Mouse (Mus musculus) left cerebral cortex, adult 2 months (tissue): ENCODE data around the gene Zc3hav1l. TPM values are rescaled to one million over a fixed set of nuclear protein-coding genes. Genes with fewer than 3 reads are reported as not detected.

Source experiments
- DNase-seq, 2 experiments: peaks; one replicate each; pipeline ENCODE4 v3.0.0; 2021 to 2022; ENCODE audit warnings: low spot score in 2 of 2, mixed read lengths in 1 of 2; ENCODE audit errors: extremely low spot score in 1 of 2
- H3K27ac ChIP-seq: fragments of 200-600 bp; 2 replicates; pipeline ENCODE4 v1.8.1; 2022
- H3K4me3 ChIP-seq: fragments of 200-600 bp; 2 replicates; pipeline ENCODE4 v1.8.1; 2022
- CTCF ChIP-seq: fragments of 200-600 bp; IDR thresholded peaks from 2 replicates; pipeline ENCODE4 v1.8.1; 2022; ENCODE audit warnings: antibody characterized with exemption, mild to moderate bottlenecking, moderate library complexity
- intact Hi-C: fragments of 180-260 bp; cut with DNase I; formaldehyde crosslinking; loops from one replicate; pipeline ENCODE4 v1.15.1; 2025
- total RNA-seq, 2 experiments: library from RNA; stranded (reverse); gene quantifications; 2 replicates each; pipeline ENCODE4 v1.2.3; 2021

The Zc3hav1l gene
- total RNA-seq, 2 experiments from 2014 or later, result 3.2 to 3.4 TPM

DNA sequence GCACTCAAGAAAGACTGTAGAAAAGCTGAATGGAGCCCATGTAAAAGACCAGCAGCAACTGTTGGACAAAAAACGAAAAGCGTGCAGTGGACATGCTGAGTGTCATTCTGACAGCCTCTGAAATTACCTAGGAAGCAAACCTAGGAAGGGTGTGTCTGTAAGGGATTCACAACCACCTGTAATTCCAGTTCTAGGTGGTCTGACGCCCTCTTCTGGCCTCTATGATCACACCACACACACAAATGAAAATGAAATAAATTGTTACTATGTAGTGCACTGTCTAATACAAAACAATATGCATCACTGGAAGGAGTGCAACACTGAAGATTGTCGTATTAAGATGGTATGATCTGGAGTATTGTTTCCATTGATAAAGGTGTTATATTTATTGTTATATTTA lies 37.2 kb downstream of the Zc3hav1l start:
- TF ChIP-seq CTCF, result no peak
- no peak for DNase-seq
- intact Hi-C loops, result no loop called here

DNA sequence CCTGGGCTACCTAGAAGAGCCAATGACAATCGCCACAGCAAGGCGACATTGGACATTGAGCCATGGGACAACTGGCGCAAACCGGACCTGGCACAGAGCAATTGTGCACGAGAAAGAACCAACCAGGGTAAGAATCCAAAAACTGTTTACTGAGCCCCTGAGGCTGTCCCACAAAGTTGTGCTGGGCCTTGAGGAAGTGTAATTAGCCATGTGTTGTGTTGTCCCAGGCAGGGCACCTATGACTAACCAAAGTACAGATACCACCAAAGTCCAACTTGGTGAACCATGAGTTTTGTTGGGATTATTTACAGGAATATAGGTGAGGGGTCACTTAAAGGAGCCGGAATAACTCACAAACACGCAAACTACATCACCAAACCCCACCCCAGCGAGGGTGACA lies 41.6 kb downstream of the Zc3hav1l start:
- intact Hi-C loops, result no loop called here
- peak overlapping the region; percentile 16; the same call in 1 of the 2 replicates for H3K27ac ChIP-seq
- DNase-seq, result no peak
- no peak for TF ChIP-seq CTCF
- H3K4me3 ChIP-seq, result no peak overlapping the region

More for the DNA sequence above, 37.2 kb downstream of the Zc3hav1l start:
- no peak overlapping the region for H3K4me3 ChIP-seq
- H3K27ac ChIP-seq, result no peak overlapping the region

DNA sequence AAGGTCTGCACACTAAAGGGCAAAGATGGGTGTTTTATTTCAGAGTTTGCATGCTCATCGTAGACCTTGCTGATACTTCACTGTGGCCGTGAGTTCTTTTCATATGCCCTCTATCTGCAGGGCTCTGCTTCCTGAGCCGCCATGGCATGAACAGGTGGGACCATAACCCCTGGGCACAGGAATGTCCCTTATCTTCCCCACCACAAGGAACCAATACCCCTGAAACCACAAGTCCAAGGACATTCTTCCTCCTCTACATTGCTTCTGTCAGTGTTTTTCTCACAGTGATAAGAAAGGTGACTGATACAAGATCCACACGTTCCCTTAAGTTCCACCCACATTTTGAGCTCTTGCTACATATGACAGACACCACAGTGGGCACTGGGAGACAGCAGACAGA lies 42.3 kb downstream of the Zc3hav1l start:
- DNase-seq, result no peak
- Histone ChIP-seq H3K27ac (no peak overlapping the region), H3K4me3 (no peak overlapping the region)
- intact Hi-C loops, result no loop called here
- no peak for TF ChIP-seq CTCF

DNA sequence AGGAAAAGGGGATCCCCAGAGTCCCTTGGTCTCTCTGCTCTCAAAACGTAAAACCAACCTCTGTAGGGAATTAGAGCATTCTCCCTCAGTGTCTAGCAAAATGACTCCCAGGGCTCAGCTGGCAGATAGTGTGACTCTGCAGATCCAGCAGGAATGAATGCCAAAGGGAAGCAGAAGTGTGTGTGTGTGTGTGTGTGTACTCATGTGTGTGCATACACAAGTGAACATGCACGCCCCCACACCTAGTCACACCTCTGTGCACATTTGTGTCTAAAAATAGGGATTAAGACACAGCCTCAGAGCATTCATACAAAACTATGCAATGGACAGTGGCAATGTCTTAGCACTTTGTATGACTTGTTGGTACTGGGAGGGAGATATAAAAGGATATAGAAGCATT lies 43.3 kb downstream of the Zc3hav1l start:
- DNase-seq, result no peak
- H3K4me3 ChIP-seq, result no peak overlapping the region
- no peak overlapping the region for H3K27ac ChIP-seq
- intact Hi-C loops, result loop anchor here (2.0 kb wide), 1 partner anchor 43 kb away; the partner anchor contains the start of gene Zc3hav1l
- TF ChIP-seq CTCF, result no peak

DNA sequence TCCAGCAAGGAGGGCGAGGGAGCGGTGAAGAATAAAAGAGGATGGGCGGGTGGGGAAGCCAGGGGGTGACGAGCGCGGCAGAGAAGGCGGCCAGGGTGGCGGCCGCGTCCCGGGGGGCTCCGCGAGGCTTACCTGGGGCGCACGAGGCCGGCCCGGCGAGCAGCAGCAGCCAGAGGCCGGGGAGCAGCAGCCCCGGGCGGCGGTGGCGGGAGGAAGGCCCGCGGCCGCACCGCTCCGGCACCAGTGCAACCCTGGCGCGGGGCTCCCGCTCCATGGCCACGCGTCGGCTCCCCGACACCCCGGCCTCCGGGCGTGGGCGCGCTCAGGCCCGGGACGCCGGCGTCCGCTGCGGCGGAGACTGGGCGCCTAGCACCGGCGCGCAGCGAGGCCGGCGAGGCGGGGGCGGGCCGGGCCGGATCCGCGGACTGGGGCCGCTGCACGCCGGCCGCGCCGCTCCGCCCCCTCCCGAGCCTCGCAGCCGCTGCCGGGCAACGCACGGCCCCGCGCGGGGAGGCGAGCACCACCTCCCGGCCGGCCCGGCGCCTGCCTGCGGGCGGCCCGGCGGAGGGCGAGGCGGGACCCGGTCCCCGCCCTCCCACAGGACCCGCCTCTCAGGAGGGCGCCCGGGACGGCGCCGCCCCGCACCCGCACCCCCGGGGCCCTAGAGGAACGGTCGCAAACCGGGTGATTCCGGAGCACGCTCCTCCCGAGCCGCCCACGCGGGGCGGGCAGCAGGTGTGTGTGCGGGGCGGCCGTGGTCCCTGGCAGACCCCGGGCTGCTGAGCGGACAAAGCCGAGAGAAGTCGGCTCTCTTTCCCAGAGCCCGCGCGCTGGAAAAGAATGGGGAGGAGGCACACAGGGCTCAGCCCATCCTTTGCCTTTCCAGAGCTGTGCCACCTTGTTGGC lies 45.1 kb downstream of the Zc3hav1l start, which contains the start of gene D630045J12Rik:
Gene D630045J12Rik (minus strand): TSS at position 274 of the 906 bp plus-strand sequence.
- DNase-seq, result peak; percentile 74 to 77
- peak within 1 kb of the TSS; percentile 68 for H3K4me3 ChIP-seq
- TF ChIP-seq CTCF, result peak; percentile 8; the same call in 1 of the 2 replicates
- peak within 1 kb of the TSS; percentile 85 for H3K27ac ChIP-seq
- intact Hi-C loops, result loop anchor here (2.0 to 5.0 kb wide), 2 partner anchors 45 to 92 kb away; partner anchors contain the start of gene Zc3hav1l

DNA sequence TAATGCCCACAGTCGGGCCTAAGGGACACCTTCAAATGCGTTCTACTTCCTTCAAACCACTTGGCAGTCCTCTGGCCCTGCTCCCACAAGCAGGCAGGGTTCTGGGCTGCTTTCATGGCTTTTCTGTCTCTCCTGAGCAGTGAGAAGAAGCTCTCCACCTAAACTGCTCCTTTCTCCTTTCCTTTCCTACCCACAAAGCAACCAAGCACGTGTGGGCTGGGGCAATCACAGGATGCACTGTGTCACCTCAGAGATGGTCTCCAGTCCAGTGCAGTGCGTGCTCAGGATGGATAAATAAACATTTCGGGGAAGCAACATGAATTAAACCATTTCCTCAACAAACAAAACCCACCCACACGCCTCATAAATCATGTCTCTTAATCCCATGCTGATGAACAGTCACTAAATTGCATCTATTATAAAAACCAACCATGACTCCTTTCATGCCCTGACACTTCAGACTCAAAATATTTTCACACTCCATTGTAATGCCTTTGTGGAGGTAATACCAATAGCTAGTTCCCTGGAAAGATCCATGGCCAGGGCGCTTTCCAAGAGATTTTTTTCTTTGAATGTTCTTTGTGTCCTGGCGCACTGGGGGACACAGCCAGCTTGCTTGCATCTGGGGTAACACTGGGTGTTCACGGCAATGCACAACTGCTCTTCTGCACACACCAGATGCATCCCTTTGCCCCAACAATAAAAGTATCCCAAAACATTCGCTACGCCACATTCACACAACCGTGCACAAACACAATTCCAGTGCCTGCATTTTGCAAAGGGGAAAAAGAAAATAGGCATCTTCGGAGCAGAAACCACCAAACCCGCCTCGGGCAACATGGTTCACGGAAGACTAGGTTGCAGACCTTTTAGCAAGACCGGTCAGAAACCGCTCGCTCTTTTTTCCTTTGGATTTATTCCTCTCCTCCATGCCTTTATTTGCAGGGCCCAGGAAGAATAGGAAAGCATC lies 46.0 kb downstream of the Zc3hav1l start:
- intact Hi-C loops, result loop anchor here (5.0 kb wide), 1 partner anchor 91 kb away; no protein-coding TSS in a partner anchor
- no peak for DNase-seq

DNA sequence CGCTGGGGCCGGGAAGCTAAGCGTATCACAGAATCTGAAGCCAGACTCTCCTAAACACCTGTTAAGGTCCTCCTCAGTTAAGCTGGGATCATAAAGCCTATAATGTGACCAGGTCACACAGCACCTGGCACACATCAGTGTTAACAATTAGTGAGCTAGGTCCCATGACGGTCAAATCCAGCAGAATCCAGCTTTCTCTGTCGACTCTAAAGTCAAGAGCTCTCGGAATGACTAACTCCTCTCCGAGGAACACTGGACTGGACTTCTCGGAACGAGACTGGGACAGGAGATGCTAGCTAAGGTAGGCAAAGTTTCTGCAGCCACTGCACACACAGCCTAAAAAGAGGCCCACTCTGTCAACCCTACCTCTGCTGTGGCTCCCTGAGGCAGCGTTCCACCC lies 46.9 kb downstream of the Zc3hav1l start:
- no peak for DNase-seq
- H3K4me3 ChIP-seq, result peak overlapping the region; percentile 68
- intact Hi-C loops, result loop anchor here (5.0 kb wide), 1 partner anchor 90 kb away; no protein-coding TSS in a partner anchor
- TF ChIP-seq CTCF, result no peak
- no peak overlapping the region; the same call in 1 of the 2 replicates for H3K27ac ChIP-seq

More for the DNA sequence above, 46.0 kb downstream of the Zc3hav1l start:
- TF ChIP-seq CTCF, result no peak
- peak overlapping the region; percentile 79 for H3K27ac ChIP-seq
- peak overlapping the region; percentile 68 for H3K4me3 ChIP-seq

DNA sequence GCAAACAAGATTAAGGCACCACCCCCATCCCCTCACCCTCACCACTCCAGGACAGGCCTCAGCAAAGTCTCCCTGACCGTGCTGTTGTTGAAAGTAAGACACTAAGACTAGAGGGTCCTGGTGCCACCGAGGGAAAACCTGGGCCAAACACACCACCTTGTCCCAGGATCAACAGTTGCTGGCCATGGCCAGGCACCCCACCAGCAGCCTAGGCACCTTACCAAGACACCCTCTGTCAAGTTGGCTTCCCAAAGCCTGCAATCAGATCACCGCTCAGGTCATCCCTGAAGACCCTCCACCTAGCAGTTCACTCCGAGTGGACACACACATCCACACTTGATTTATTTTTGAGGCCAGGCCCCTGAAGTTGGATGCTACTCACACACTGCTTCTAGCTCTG lies 47.6 kb downstream of the Zc3hav1l start:
- intact Hi-C loops, result loop anchor here (5.0 kb wide), 1 partner anchor 89 kb away; no protein-coding TSS in a partner anchor
- peak overlapping the region; percentile 68; the same call in 1 of the 2 replicates for H3K4me3 ChIP-seq
- no peak for DNase-seq
- TF ChIP-seq CTCF, result no peak
- no peak overlapping the region for H3K27ac ChIP-seq

DNA sequence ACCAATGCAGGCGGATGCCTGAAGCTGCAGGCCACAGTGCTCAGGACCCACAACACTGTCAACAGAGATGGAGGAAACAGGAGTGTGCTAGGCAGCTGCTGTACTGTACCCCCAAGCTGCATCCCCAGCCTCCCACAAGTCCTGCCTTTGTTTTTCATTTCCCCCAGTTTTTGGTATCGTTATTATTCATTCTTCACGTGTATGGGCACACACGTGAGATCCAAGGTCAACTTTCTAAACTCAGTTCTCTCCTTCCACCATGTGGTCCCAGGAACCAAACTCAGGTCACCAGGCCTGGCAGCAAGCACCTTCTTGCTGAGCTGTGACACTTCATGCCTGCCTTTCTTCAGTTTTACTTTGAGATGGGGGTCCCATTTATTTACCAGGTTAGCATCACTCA lies 51.7 kb downstream of the Zc3hav1l start:
- Histone ChIP-seq H3K4me3 (no peak overlapping the region), H3K27ac (no peak overlapping the region)
- no peak for DNase-seq
- intact Hi-C loops, result no loop called here
- TF ChIP-seq CTCF, result no peak

DNA sequence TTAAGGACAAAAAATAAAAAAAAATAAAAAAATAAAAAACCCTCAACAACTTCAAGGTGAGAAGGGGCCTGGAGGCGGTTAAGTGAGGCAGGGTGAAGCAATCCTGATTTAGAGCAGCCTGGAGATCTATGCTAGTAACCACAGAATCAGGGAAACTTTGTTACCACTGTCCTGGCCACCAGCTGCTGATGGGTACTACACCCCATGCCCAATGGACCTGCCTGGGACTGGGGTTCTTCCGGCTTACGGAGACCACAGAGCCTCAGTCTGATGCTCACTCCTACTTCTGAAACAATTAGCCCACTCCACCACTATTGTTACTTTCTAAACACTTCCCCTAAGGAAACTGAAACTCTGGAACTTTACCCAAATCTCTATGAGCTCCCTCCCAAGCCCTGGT lies 54.3 kb downstream of the Zc3hav1l start:
- intact Hi-C loops, result loop anchor here (5.0 kb wide), 1 partner anchor 48 kb away; no protein-coding TSS in a partner anchor
- no peak for DNase-seq
- no peak for TF ChIP-seq CTCF

DNA sequence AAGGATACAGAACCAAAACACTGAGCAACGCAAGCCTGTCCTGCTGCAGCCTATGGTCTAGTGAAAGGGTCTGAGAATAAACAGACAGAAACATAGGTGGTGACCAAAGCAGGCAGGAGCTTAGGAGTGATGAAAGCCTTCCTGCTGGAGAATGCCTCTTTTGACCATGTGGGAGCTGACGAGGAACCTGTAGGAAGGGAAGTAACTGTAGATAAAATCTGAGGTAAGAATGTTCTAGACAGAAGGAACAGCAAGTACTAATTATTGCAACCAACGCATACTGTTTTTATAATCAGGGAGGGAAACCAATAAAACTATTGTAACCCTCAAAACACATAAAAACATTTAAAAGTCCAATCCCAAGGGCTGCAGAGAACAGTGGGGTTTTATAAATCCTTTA lies 54.9 kb downstream of the Zc3hav1l start:
- intact Hi-C loops, result loop anchor here (5.0 kb wide), 1 partner anchor 47 kb away; no protein-coding TSS in a partner anchor
- no peak overlapping the region for H3K4me3 ChIP-seq
- no peak for TF ChIP-seq CTCF

More for the DNA sequence above, 54.3 kb downstream of the Zc3hav1l start:
- no peak overlapping the region for H3K4me3 ChIP-seq
- no peak overlapping the region for H3K27ac ChIP-seq

More for the DNA sequence above, 54.9 kb downstream of the Zc3hav1l start:
- DNase-seq, result no peak
- H3K27ac ChIP-seq, result no peak overlapping the region
